Mouse (Mus musculus) hindlimb bud, embryonic 11.5 days (tissue): ENCODE measurements around the gene Mycbpap.

Experiments
- DNase-seq: peaks from one replicate; pipeline ENCODE4 v3.0.0-alpha.2; 2012; ENCODE audit warnings: low read depth, low spot score; ENCODE audit errors: extremely low spot score

Mycbpap gene

DNA sequence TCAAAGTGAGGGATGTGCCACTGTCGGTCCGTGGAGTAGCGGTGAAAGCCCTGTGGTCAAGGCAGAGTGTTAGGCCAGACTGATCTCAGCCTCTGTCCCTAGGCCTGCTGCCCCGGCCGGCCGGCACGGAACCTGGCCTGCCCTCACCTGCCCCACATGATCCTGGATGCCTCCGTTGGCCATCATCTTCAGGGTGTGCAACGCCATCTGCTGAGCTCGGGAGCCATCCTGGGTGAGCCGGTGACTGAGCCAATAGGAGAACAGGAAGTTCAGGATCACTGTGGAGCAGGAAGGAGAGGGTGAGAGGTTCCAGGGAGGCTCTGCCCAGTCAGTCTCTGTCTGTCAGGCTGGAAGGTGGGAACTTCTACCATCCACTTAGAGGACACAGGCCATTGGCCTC, 38.1 kb downstream of the Mycbpap start:
- DNase-seq: no peak

DNA sequence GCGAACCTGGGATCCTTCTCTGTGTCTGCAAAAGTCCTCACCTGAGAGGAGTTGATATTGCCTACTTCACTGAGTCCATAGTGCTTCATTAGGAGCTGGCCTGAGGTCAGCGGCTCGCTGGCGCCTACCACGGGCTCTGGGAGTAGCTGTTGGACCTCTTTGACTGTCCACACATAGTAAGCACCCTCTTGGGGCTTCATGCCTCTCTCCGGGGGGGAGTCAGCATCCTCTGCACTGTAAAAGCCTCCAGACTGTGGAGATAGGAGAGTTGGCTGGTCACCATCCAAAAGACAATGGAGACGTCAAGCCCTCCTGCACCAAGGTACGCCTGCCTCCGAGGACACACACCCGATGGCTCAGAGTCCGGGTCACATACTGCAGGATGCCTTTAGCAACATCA, 38.8 kb downstream of the Mycbpap start:
- DNase-seq: no peak

DNA sequence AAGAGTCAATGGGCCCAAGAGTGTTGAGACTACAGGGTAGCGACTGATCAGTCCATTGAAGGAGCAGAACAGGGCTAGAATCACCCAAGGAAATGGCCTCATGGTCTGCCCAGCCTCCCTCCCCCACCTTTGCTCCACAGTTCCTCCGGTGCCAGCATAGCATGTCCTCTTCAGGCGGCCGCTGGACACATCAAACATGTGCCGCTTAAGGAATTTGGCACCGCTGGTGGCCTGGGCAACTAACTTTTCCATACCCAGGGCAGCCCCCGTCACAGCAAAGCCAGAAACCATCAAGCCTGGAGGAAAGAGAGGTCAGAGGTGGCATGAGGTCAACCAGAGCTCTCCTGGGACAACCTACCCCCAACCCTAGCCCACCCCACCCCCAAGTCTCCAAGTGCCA, 39.6 kb downstream of the Mycbpap start:
- no peak for DNase-seq

DNA sequence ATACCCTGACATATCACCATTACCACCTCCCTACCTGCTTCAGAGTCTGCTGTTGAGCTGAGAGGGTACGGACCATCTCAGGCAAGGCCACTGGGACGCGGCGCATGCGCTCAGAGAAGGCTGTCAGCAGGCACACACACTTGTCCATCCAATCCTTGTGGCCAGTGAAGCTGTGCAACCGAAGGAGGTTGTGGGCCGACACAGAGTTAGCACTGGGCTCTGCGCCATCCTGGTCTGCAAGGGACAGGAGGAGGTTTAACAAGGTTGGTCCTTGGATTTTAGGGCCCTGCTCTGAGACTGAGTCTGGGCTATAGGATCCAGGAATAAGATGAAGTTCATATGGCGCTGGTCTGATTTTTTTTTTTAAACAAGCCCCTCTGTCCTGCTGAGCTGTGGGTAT, 41.2 kb downstream of the Mycbpap start:
- no peak for DNase-seq

DNA sequence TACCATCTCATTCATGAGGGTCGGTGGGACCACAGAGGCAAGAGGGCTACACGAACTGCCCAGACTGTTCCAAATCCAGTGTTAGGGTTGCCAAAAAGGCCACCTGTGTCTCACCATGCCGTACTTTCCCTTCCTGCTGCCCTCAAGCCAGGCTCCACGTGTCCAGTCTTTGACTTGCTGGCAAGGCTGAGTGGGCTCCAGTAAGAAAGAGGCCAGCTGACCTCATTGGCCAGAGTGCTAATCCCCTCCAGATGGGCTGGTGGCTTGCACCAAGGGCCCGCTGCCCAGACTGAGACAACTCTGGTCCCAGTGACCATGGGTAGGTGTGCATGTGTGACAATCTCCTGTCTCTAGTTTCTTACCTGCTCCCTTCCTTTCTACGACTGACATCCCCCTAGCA, 43.9 kb downstream of the Mycbpap start:
- DNase-seq: no peak

DNA sequence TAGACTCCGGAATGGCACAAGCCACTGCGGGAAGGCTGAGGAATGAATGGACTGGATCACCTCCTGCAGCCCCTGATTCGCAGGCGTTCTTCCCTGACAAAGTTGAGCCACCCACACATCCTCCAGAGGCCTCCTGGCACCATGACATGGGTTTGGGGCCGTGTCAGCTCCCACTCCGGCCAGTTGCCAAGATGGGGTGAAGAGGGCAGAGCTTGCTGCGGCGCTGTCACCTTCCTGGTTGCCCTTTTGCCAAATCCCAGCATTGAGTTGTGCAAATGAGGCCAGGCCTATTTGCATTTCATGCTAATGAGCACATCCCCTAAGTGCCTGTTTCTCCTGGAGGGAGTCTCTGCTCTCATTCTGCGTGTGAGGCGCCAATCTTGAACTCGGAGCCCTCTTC, 45.8 kb downstream of the Mycbpap start:
- no peak for DNase-seq

DNA sequence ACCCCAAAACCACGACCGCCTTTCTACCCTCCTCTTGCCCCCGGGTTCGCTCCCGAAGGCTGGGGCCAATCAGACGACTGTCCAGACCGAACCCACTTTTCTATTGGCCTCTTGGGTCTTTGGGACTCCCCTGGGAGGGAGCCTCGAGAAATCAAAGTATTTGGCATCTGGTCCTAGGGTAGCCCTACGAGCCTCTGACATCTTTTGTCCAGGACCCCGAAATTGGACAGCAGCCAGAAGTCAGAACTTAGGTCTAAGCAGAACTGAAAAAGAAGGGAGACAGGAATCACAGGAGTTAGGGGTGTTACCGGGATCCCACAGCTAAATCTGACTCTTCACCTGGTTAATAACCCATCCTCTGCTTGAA, 47.0 kb downstream of the Mycbpap start:
- no peak for DNase-seq

DNA sequence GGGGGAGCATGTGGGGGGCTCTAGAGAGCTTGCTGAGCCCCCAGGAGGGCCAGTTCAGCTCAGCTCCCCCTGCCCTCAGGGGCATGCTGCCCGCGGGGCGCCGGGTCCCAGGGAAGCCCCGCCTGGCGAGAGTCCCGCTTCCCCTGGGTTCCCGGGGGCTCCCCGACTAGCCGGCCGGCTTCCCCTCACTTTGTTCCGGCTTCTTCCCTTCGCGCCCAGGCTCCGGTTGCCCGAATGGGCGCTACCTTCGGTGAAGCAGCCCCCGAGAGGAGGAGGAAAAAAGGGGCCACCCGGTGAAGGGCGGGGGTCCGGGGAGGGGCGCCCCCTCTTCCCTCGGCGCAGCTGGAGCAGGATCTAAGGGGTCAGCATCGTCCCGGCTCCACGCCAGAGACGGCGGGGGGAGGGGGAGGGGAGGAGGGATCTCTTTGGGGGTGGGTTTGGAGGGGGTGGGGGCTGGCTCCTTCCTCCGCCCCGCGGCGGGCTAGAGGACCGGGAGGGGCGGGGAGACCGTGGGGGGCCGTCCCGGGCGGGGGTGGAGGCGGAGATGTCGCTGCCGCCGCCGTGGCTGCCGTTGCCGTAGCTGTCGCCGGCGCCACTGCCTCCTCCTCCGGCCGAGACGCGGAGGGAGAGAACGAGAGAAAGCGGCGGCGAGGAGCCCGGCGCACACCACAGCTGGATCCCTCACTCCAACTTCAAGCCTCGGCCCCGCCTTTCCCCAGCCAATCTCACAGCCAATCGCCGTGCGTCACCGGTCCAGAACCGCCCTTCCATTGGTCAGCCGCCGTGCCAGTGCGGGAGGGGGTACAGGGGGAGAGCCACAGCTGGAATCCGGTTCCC, 47.6 kb downstream of the Mycbpap start, which contains the start of gene Cacna1g:
Cacna1g (minus strand) TSS at position 492 of the 837 bp plus-strand sequence.
- no peak for DNase-seq

DNA sequence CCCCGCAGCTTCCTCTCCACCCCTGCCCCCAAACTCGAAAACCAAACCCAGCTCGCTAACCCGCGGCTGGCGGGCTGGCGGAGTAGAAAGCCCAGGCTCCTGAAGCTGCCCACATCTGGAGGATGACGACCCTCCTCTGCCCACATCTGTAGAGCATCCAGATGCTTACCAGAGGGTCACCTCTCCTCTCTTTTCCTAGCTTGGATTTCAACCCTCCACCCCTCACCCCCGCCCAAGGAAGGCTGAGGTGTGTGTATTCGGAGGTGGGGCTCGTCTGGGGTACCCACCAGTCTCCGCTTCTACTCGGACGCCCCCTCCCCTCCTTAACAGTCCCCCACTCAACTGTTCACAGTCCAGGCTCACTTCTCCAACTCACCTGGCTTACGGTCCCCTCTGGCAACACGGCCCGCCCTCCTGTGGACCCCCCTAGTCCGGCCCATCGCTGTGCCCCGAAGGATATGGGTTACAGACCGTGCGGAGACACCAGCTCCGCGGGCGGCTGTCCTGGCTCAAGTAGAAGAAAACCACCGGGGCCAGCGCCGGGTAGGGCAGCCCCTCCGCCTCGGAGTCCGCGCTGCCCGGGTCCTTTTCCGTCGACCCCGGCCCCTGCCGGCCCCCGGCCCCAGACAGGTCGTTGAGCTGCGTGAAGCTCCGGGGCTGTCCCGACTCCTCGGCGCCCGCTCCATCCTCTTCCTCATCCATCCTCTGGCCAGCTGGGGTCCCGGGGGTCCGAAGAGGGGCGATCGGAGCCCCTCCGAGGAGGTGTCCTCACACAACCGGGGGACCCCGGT, 48.4 kb downstream of the Mycbpap start:
- DNase-seq: no peak

DNA sequence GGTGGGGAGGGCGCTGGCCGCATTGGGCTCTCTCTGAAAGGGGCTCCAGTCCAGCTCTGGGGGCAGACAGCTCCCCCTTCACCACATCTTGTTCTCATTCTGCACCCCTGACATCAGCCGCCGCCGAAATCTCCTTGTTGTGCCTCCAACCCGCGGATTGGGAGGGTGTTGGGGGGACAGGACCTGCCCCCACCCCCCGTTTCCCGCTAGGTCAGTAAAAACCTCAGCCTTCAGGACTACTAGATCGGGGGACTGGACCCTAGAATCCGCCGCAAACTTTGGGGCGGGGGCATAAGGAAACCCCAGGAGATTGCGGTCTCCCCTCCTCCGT, 49.0 kb downstream of the Mycbpap start:
- no peak for DNase-seq

DNA sequence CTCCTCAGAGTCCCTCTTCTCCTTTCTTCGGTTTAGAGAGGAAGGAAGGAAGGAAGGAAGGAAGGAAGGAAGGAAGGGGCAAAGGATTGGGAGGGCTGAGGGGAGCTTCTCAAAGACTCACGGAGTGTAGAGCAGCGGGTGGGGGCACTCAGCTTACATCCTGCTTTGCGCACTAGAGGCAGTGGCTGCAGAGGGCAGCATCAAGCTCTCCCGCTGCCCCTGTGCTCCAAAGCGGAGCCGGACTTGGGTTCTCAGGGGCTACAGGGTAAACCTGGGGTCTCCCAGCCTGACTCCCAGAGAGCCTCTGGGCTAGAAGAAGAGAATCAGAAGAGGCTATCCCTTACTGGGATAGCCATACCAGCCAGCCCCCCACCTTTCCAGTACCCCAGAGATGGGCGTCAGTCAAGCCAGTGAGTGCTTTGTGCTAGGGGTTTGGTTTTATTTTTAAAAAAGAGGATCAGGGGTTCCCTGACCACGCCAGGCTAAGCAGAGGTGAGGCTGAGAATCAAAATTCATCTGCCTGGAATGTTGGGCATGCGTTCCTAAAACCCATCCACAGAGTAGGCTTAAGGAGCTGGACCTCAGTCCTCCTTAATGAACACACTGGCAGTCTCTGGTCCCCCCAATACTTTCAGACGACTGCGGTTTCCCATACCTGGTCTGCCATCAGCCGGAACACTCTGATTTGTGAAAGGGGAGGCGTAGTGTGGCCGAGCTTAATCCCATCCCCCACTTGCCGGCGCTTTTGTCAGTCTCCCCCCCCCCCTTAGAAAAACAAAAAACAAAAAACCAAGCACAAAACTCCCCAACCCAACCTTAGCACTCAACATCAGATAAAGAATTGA, 49.6 kb downstream of the Mycbpap start:
- no peak for DNase-seq

DNA sequence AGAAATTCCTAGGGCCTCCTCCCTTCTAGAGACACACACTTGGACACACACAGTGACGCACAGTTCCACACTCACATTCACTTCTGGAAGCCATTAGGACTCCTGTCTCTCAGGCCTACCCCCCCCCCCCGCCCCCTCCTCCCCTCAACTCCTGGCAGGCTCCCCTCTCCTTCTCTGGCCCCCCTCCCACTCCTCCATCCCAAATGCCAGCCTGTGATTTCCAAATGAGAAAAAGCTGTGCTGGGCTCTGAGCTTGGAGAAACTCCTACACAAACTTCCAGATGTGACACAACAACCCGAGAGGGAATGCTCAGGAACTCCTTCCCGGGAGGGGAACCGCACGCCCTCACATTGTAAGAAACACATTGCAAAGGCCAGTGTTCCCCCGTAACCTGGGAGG, 51.2 kb downstream of the Mycbpap start:
- DNase-seq: no peak

DNA sequence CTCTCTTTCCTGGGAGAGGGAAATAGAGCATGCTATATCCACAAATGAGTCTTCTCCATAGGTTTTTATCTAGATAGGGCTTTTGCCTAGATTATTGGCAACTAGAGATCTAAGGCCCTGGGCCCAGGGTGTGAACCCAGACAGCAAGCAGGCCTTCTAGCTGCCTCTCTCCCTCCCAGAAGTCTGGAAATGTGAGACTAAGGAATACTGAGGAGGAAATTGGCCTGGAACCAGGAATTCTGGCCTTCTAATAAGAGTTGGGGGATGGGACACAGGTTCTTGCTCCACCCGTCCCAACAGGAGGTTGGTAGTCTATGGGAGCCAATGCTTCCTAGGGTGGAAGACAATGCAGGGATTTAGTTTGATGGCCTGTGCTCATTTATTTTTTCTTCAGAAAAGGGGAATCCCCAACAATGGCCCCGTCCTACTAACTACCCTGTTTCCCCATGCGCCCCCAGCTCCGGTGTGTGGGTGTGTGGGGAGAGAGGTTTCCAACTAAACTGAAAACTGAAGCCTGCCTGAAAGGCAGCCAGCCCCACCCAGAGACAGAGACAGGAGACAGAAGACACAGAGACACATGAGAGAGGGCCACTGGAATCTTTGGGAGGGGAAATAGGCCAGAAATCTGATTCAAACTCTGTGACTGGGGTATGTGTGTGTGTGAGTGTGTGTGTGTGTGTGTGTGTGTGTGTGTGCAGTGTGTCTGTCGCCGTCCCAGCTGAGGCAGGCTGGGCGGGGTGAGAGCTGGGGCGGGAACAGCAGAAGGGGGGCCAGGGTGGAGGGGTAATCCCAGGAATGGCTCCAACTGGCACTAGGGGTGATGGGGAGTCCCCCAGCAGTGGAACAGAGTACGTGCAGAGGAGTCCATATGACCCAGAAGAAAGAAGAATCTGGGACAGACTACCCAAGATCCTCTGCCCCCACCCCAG, 52.1 kb downstream of the Mycbpap start:
- DNase-seq: no peak

DNA sequence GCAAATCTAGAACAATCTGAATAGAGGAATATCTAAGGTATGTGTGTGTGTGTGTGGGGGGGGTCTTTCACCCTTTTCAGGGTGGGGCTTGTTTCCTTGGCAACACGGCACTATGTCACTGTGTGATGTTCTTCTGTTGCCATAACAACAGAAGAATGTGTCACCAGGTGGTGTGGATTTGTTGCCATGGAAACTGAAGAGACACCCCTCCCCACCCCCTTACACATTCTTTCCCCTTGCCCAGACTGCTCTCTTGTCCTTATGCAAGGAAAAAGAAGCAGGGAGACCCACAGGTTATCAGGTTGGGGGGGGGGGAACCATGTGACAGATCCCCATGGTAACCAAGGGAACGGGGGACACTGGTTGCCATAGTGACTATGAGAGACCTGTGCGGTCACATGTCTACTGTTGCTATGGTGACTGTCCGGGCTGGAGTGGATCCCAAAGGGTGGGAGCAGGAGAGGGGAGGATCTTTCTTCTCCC, 52.9 kb downstream of the Mycbpap start:
- no peak for DNase-seq

DNA sequence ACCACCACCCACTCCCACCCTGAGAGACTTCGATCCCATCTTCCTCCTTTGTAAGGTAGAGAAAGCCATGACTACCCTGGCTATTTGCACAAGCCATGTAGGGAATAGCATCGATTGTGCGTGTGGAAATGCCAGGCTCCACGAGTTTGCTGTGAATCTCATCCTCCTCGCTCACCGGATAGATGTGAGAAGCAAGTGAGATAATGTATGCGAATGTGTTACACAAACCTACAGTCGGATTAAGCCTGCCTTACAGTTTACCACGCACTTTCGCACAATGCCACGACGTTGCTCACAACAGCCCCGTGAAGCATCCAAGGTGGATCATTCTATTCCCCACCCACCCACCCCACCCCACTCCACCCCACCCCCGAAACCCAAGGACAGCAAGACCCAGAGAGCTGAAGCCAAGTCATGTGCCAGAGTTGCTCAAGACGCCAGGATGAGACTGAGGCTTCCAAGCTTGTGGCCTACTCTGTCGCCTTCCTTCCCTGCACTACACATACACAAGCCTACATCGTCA, 55.1 kb downstream of the Mycbpap start:
- DNase-seq: no peak

DNA sequence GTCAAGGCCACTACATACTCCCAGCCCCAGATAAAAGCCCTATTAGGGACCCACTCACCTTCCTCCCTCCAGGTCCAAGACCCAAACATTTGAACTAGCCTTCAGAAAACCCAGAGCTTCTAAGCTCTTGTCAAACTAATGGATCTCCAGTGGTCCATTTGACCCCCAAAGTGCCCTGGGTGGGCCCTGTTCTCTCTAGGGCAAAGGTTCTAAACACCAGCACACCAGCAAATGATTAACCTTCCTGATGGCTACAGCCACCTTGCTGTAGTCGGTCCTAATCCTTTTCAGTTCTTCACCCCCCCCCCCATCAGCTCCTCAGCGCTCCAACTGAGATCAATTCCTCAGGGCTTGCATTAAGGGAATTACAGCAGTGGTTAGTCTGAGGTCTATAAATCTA, 57.4 kb downstream of the Mycbpap start:
- DNase-seq: no peak

DNA sequence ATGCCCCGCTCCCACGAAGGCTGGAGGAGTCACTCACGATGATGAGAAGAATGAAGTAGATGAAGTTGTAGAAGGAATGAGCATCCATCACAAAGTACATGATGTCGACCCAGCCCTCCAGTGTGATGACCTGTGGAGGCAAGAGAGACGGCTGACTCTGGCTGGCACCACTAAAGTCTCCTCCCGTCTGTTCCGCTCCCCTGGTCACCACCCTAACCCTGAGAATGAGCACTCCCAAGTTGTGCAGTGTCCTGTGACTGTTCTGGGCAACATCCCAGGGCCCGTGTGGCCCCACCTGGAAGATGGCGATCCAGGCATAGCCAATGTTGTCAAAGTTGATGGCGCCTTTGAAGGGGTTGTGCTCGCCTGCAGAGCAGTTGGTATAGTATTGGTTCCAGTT, 59.7 kb downstream of the Mycbpap start:
- no peak for DNase-seq

DNA sequence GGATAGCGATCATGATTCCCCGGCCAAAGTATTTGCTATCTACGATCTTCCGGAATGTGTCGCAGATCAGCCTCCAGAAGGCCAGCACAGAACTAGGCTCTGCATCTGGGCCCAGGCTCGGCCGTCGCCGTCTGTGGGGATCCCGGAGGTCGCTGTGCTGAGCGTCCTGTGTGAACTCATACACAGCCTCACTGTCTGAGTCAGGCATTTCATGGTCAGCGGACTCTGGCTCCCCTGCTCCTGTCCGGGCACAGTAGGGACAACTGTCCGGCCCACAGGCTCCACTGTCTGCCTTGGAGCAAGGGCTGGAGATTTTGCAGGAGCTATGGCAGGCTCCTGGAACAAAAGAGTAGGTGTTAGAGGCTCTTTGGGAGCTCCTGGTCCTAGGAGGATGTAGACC, 64.5 kb downstream of the Mycbpap start:
- DNase-seq: no peak

DNA sequence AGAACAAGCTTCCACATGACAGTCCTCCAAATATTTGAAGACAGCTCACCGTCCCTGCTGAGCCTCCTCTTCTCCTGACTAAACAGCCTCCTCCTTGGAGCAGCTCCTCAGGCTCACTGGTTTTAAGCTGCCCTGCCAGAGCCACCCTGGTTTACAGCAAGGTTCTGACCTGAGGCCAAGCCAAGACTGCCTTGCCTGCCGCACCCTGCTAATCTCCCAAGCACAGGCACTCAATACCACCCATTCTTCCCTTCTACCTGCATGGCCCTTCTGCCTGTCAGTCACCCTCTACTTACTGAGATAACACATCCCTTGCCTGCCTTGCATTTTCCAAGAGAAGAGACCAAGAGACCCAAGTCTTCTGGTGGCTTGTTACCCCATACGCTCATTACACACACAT, 65.2 kb downstream of the Mycbpap start:
- DNase-seq: no peak

DNA sequence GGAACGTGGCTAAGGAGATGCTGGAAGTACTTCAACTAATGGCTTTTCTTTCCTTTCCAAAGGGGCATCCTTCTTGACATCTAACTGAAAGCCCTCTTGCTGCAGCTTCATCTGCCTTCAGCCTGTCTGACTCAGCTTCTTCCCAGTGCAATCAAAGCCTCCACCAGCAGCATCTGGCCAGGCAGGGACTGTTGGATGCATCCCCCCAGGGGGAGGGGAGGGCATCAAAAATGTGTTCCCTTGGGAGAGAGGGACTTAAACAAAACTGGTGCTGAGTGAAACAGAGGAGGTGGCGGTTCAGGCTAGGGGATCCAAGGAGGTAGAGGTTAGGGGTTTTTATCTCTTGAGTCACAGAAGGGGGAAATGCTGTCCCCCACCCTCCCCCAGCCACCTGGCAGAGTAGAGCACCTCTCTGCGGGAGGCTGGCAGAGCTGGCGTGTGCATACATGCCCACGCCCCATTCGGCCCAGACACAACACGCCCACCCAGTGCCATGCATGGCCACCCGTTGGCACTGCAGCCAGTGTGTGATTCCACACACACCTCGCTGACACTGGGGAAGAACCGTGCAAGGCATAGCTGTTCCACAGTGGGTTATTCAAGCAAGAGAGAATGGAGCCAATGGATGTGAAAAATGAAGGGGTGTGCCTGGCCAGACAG, 66.3 kb downstream of the Mycbpap start:
- no peak for DNase-seq
